Mouse (Mus musculus): ENCODE results near the gene Ralgapb. TPM values are rescaled to one million over a fixed set of nuclear protein-coding genes. Genes with fewer than 3 reads are reported as not detected.

The Ralgapb gene
- polyA plus RNA-seq, 1 experiment from 2014 or later, result 11.5 TPM

GRCm38 (mm10) chr2:158519800-158520199, 110.2 kb downstream of the Ralgapb start:
- H3K27me3 ChIP-seq (replicated peaks; ENCODE audit: control insufficient read depth, insufficient read depth, low read length), result no peaks in the 10 kb centered on the region
- H3K9me3 ChIP-seq (ENCODE audit: control insufficient read depth), result no peaks in the 10 kb centered on the region
- H3K4me1 ChIP-seq (replicated peaks; ENCODE audit: control insufficient read depth, insufficient read depth, low read length), result no peaks in the 10 kb centered on the region
- H3K4me3 ChIP-seq (ENCODE audit: low read depth, low read length), result no peak overlapping the region
- H3K27ac ChIP-seq (ENCODE audit: low read depth, low read length), result no peak overlapping the region
- TF ChIP-seq CTCF (IDR thresholded peaks at IDR 0.05; ENCODE audit: low read depth), result no peak
- ATAC-seq, result no peak
- no peak overlapping the region for H3K4me2 ChIP-seq (replicated peaks; ENCODE audit: low read depth)
- H3K36me3 ChIP-seq (ENCODE audit: control insufficient read depth, insufficient read depth), result no peaks in the 10 kb centered on the region
- WGBS, result 74% methylated on average over 6 of the region's 6 CpGs
- no peak overlapping the region for H3K9ac ChIP-seq (ENCODE audit: low read depth, low read length)

- 68% methylated on average over 8 of the region's 8 CpGs for WGBS
- ATAC-seq, result no peak
- H3K27me3 ChIP-seq (replicated peaks; ENCODE audit: control insufficient read depth, insufficient read depth, low read length), result no peaks in the 10 kb centered on the region
- H3K9ac ChIP-seq (ENCODE audit: low read depth, low read length), result no peak overlapping the region
- TF ChIP-seq CTCF (IDR thresholded peaks at IDR 0.05; ENCODE audit: low read depth), result no peak
- no peak overlapping the region for H3K4me3 ChIP-seq (ENCODE audit: low read depth, low read length)
- H3K36me3 ChIP-seq (ENCODE audit: control insufficient read depth, insufficient read depth), result no peaks in the 10 kb centered on the region
- H3K4me2 ChIP-seq (replicated peaks; ENCODE audit: low read depth), result no peak overlapping the region
- no peaks in the 10 kb centered on the region for H3K4me1 ChIP-seq (replicated peaks; ENCODE audit: control insufficient read depth, insufficient read depth, low read length)
- H3K27ac ChIP-seq (ENCODE audit: low read depth, low read length), result no peak overlapping the region
- no peaks in the 10 kb centered on the region for H3K9me3 ChIP-seq (ENCODE audit: control insufficient read depth)
Observed at GRCm38 (mm10) chr2:158523060-158523459, 113.4 kb downstream of the Ralgapb start.

- no peak for ATAC-seq
- WGBS, result 82% methylated on average over 16 of the region's 16 CpGs
- H3K27me3 ChIP-seq (replicated peaks; ENCODE audit: control insufficient read depth, insufficient read depth, low read length), result no peaks in the 10 kb centered on the region
- H3K4me1 ChIP-seq (replicated peaks; ENCODE audit: control insufficient read depth, insufficient read depth, low read length), result no peaks in the 10 kb centered on the region
- no peak overlapping the region for H3K4me3 ChIP-seq (ENCODE audit: low read depth, low read length)
- TF ChIP-seq CTCF (IDR thresholded peaks at IDR 0.05; ENCODE audit: low read depth), result no peak
- no peak overlapping the region for H3K4me2 ChIP-seq (replicated peaks; ENCODE audit: low read depth)
- no peaks in the 10 kb centered on the region for H3K36me3 ChIP-seq (ENCODE audit: control insufficient read depth, insufficient read depth)
- H3K9me3 ChIP-seq (ENCODE audit: control insufficient read depth), result no peaks in the 10 kb centered on the region
- no peak overlapping the region for H3K27ac ChIP-seq (ENCODE audit: low read depth, low read length)
- H3K9ac ChIP-seq (ENCODE audit: low read depth, low read length), result no peak overlapping the region
Observed at GRCm38 (mm10) chr2:158524129-158524860, 114.6 kb downstream of the Ralgapb start.

- no peak overlapping the region for H3K27ac ChIP-seq (ENCODE audit: low read depth, low read length)
- no peaks in the 10 kb centered on the region for H3K36me3 ChIP-seq (ENCODE audit: control insufficient read depth, insufficient read depth)
- H3K9me3 ChIP-seq (ENCODE audit: control insufficient read depth), result peaks cover 2% of the 10 kb centered on the region; the same call in 1 of the 2 replicates
- ATAC-seq, result no peak
- peak; percentile 83 for TF ChIP-seq CTCF (IDR thresholded peaks at IDR 0.05; ENCODE audit: low read depth)
- H3K4me1 ChIP-seq (replicated peaks; ENCODE audit: control insufficient read depth, insufficient read depth, low read length), result no peaks in the 10 kb centered on the region
- 4% methylated on average over 4 of the region's 4 CpGs for WGBS
- no peak overlapping the region for H3K4me2 ChIP-seq (replicated peaks; ENCODE audit: low read depth)
- no peak overlapping the region for H3K9ac ChIP-seq (ENCODE audit: low read depth, low read length)
- no peaks in the 10 kb centered on the region for H3K27me3 ChIP-seq (replicated peaks; ENCODE audit: control insufficient read depth, insufficient read depth, low read length)
- H3K4me3 ChIP-seq (ENCODE audit: low read depth, low read length), result no peak overlapping the region
Observed at GRCm38 (mm10) chr2:158534090-158534489, 124.4 kb downstream of the Ralgapb start.

GRCm38 (mm10) chr2:158534559-158534958, 124.9 kb downstream of the Ralgapb start:
- 73% methylated on average over 8 of the region's 8 CpGs for WGBS
- Histone ChIP-seq H3K9me3 (ENCODE audit: control insufficient read depth) (peaks cover 2% of the 10 kb centered on the region; the same call in 1 of the 2 replicates), H3K36me3 (ENCODE audit: control insufficient read depth, insufficient read depth) (no peaks in the 10 kb centered on the region), H3K9ac (ENCODE audit: low read depth, low read length) (no peak overlapping the region), H3K27ac (ENCODE audit: low read depth, low read length) (no peak overlapping the region), H3K4me2 (replicated peaks; ENCODE audit: low read depth) (no peak overlapping the region), H3K4me3 (ENCODE audit: low read depth, low read length) (no peak overlapping the region), H3K27me3 (replicated peaks; ENCODE audit: control insufficient read depth, insufficient read depth, low read length) (no peaks in the 10 kb centered on the region), H3K4me1 (replicated peaks; ENCODE audit: control insufficient read depth, insufficient read depth, low read length) (no peaks in the 10 kb centered on the region)
- no peak for TF ChIP-seq CTCF (IDR thresholded peaks at IDR 0.05; ENCODE audit: low read depth)
- no peak for ATAC-seq

- Histone ChIP-seq H3K27me3 (replicated peaks; ENCODE audit: control insufficient read depth, insufficient read depth, low read length) (no peaks in the 10 kb centered on the region), H3K4me1 (replicated peaks; ENCODE audit: control insufficient read depth, insufficient read depth, low read length) (no peaks in the 10 kb centered on the region), H3K4me3 (ENCODE audit: low read depth, low read length) (no peak overlapping the region), H3K9me3 (ENCODE audit: control insufficient read depth) (no peaks in the 10 kb centered on the region), H3K27ac (ENCODE audit: low read depth, low read length) (no peak overlapping the region), H3K4me2 (replicated peaks; ENCODE audit: low read depth) (no peak overlapping the region), H3K36me3 (ENCODE audit: control insufficient read depth, insufficient read depth) (no peaks in the 10 kb centered on the region), H3K9ac (ENCODE audit: low read depth, low read length) (no peak overlapping the region)
- TF ChIP-seq CTCF (IDR thresholded peaks at IDR 0.05; ENCODE audit: low read depth), result no peak
- no peak for ATAC-seq
- 52% methylated on average over 24 of the region's 24 CpGs for WGBS
Observed at GRCm38 (mm10) chr2:158539433-158540305, 130.0 kb downstream of the Ralgapb start.
